Mouse (Mus musculus) spleen, embryonic (tissue): Measurements from ENCODE around the gene Nkiras1.

Experiments
- CTCF ChIA-PET: fragments of 350-600 bp; sonication (Branson Sonifier 250); formaldehyde crosslinking; loops from one replicate; lab custom pipeline; 2022; lab: Charles Lee

Nkiras1 gene

GRCm38 (mm10) chr14:18274526-18274925 lies 3.6 kb downstream of the Nkiras1 start:
- CTCF ChIA-PET, result no interaction called here

GRCm38 (mm10) chr14:18280375-18280774 lies 9.4 kb downstream of the Nkiras1 start:
- CTCF ChIA-PET, result no interaction called here

GRCm38 (mm10) chr14:18284581-18284980 lies 13.6 kb downstream of the Nkiras1 start:
- CTCF ChIA-PET, result no interaction called here

GRCm38 (mm10) chr14:18285476-18285875 lies 14.5 kb downstream of the Nkiras1 start:
- CTCF ChIA-PET, result no interaction called here

- CTCF ChIA-PET, result no interaction called here
These were observed 15.5 kb downstream of the Nkiras1 start for GRCm38 (mm10) chr14:18286441-18286840.

- CTCF ChIA-PET, result no interaction called here
These were observed 16.5 kb downstream of the Nkiras1 start for GRCm38 (mm10) chr14:18287391-18287790.

GRCm38 (mm10) chr14:18292111-18292510 lies 21.2 kb downstream of the Nkiras1 start:
- CTCF ChIA-PET, result no interaction called here

- CTCF ChIA-PET, result no interaction called here
These were observed 21.6 kb downstream of the Nkiras1 start for GRCm38 (mm10) chr14:18292578-18292977.

- CTCF ChIA-PET, result no interaction called here
These were observed 26.5 kb downstream of the Nkiras1 start for GRCm38 (mm10) chr14:18297441-18297840.

- CTCF ChIA-PET, result no interaction called here
These were observed 27.9 kb downstream of the Nkiras1 start for GRCm38 (mm10) chr14:18298874-18299273.

- CTCF ChIA-PET, result no interaction called here
These were observed 29.7 kb downstream of the Nkiras1 start for GRCm38 (mm10) chr14:18300676-18301075.

GRCm38 (mm10) chr14:18301591-18301990 lies 30.7 kb downstream of the Nkiras1 start:
- CTCF ChIA-PET, result no interaction called here

GRCm38 (mm10) chr14:18302750-18303149 lies 31.8 kb downstream of the Nkiras1 start:
- CTCF ChIA-PET, result no interaction called here

- CTCF ChIA-PET, result no interaction called here
These were observed 32.3 kb downstream of the Nkiras1 start for GRCm38 (mm10) chr14:18303262-18303661.

GRCm38 (mm10) chr14:18304165-18304564 lies 33.2 kb downstream of the Nkiras1 start:
- CTCF ChIA-PET, result no interaction called here

GRCm38 (mm10) chr14:18317457-18318411 lies 46.8 kb downstream of the Nkiras1 start:
- CTCF ChIA-PET, result interaction anchor here (0.6 kb wide), 1 partner anchor 16 kb away, joined by 4 read pairs; no protein-coding TSS in a partner anchor

- CTCF ChIA-PET, result no interaction called here
These were observed 56.2 kb downstream of the Nkiras1 start for GRCm38 (mm10) chr14:18326968-18327672.

GRCm38 (mm10) chr14:18330789-18331692 lies 60.1 kb downstream of the Nkiras1 start:
- CTCF ChIA-PET, result interaction anchor here (0.5 kb wide), 1 partner anchor 301 kb away, joined by 3 read pairs; no protein-coding TSS in a partner anchor

- CTCF ChIA-PET, result no interaction called here
These were observed 60.8 kb downstream of the Nkiras1 start, which contains the start of gene Ube2e1 for GRCm38 (mm10) chr14:18331693-18332131. Ube2e1 (minus strand) TSS chr14:18331859.
